Mouse (Mus musculus) ES-E14 (cell line): Measurements from ENCODE around the gene Ano6. TPM values are rescaled to one million over a fixed set of nuclear protein-coding genes. Genes with fewer than 3 reads are reported as not detected.

Experiments used
- DNase-seq: peaks from one replicate; pipeline ENCODE4 v3.0.0-alpha.2; 2013; ENCODE audit warnings: low read depth, low spot score
- H3K27ac ChIP-seq: 2 replicates; pipeline ENCODE4 v1.5.1; 2012; ENCODE audit warnings: low read depth, mild to moderate bottlenecking, low read length, moderate library complexity, mixed read lengths; ENCODE audit not compliant: poor library complexity, insufficient read depth, severe bottlenecking
- H3K36me3 ChIP-seq: 2 replicates; pipeline ENCODE4 v1.6.1; 2012; ENCODE audit warnings: mild to moderate bottlenecking, low read length, moderate library complexity, mixed read lengths; ENCODE audit not compliant: control insufficient read depth, poor library complexity, insufficient read depth, severe bottlenecking
- H3K4me1 ChIP-seq, 2 experiments: fragments of 150-350 bp in 1 of 2; sonication (generic) in 1 of 2; 2 replicates each; pipeline ENCODE4 v1.6.1; 2012; ENCODE audit warnings: low read length in 2 of 2, mild to moderate bottlenecking in 1 of 2, mixed read lengths in 1 of 2; ENCODE audit not compliant: control insufficient read depth in 2 of 2, insufficient read depth in 2 of 2, poor library complexity in 1 of 2
- H3K4me3 ChIP-seq, 2 experiments: fragments of 150-350 bp in 1 of 2; sonication (generic) in 1 of 2; 2 replicates each; pipeline ENCODE4 v1.5.1; 2012; ENCODE audit warnings: low read length in 2 of 2, low read depth in 1 of 2, mild to moderate bottlenecking in 1 of 2, mixed read lengths in 1 of 2; ENCODE audit not compliant: insufficient read depth in 1 of 2, poor library complexity in 1 of 2, severe bottlenecking in 1 of 2
- H3K9ac ChIP-seq: 2 replicates; pipeline ENCODE4 v1.6.1; 2012; ENCODE audit warnings: low read depth, mild to moderate bottlenecking, low read length, mixed read lengths; ENCODE audit not compliant: poor library complexity, insufficient read depth, severe bottlenecking
- H3K9me3 ChIP-seq: fragments of 150-350 bp; sonication (generic); 2 replicates; pipeline ENCODE4 v1.6.1; 2012; ENCODE audit warnings: low read depth, mild to moderate bottlenecking, low read length; ENCODE audit not compliant: control insufficient read depth, insufficient read depth
- CHD2 ChIP-seq: IDR thresholded peaks from 2 replicates; pipeline ENCODE4 v1.6.1; 2014; ENCODE audit warnings: mild to moderate bottlenecking, low read depth, low read length, inconsistent platforms
- HCFC1 ChIP-seq: IDR thresholded peaks from 2 replicates; pipeline ENCODE4 v1.6.1; 2012; ENCODE audit warnings: low read length, inconsistent platforms, borderline replicate concordance; ENCODE audit not compliant: insufficient read depth
- MAFK ChIP-seq: IDR thresholded peaks from 2 replicates; pipeline ENCODE4 v1.6.1; 2014; ENCODE audit warnings: mild to moderate bottlenecking, low read depth, low read length, inconsistent platforms; ENCODE audit not compliant: insufficient read depth
- ZC3H11A ChIP-seq: IDR thresholded peaks from 2 replicates; pipeline ENCODE4 v1.6.1; 2012; ENCODE audit warnings: low read depth, mild to moderate bottlenecking, inconsistent platforms, low read length, borderline replicate concordance
- ZNF384 ChIP-seq: IDR thresholded peaks from 2 replicates; pipeline ENCODE4 v1.6.1; 2012; ENCODE audit warnings: low read depth, low read length, inconsistent platforms
- in situ Hi-C, 2 experiments: fragments of 600-800 bp; cut with MboI; formaldehyde crosslinking; loops; one replicate each; pipeline ENCODE4 v1.15.1; 2025; ENCODE audit warnings: low sequenced_read_pairs in 2 of 2, inconsistent platforms in 1 of 2; ENCODE audit not compliant: unreplicated experiment in 2 of 2
- total RNA-seq: library from RNA; depleted of rRNA; stranded (reverse); fragments of 300-350 nt; gene quantifications from 2 replicates; pipeline ENCODE4 v1.2.3, GENCODE M21; 2012

The Ano6 gene
- total RNA-seq, 1 experiment = 48.6 TPM

GRCm38 (mm10) chr15:95830206-95830560 is 39.5 kb downstream of the Ano6 start:
- TF ChIP-seq HCFC1 (no peak), CHD2 (0 out of 2 replicates have a peak, but pooled peaks have one; percentile 15)
- H3K9me3 ChIP-seq = no peaks in the 10 kb centered on the region
- in situ Hi-C loops = no loop called here
- peak overlapping the region; percentile 57 for H3K27ac ChIP-seq
- H3K4me3 ChIP-seq = peak overlapping the region; percentile 47 to 55
- H3K9ac ChIP-seq = peak overlapping the region; percentile 27; the same call in 1 of the 2 replicates
- no peak for DNase-seq
- H3K36me3 ChIP-seq = no peaks in the 10 kb centered on the region; the same call in 1 of the 2 replicates
- peaks cover 10 to 27% of the 10 kb centered on the region in 2 experiments for H3K4me1 ChIP-seq

- H3K4me3 ChIP-seq = no peak overlapping the region
- no peak for TF ChIP-seq MAFK
- H3K27ac ChIP-seq = no peak overlapping the region
- no peak overlapping the region for H3K9ac ChIP-seq
- H3K4me1 ChIP-seq = peaks cover 4 to 27% of the 10 kb centered on the region in 2 experiments
- H3K36me3 ChIP-seq = no peaks in the 10 kb centered on the region; the same call in 1 of the 2 replicates
- no peak for DNase-seq
- H3K9me3 ChIP-seq = no peaks in the 10 kb centered on the region
- in situ Hi-C loops = no loop called here
Measured at GRCm38 (mm10) chr15:95833292-95833691, 42.6 kb downstream of the Ano6 start.

GRCm38 (mm10) chr15:95836077-95836476 is 45.4 kb downstream of the Ano6 start:
- H3K9me3 ChIP-seq = no peaks in the 10 kb centered on the region
- DNase-seq = no peak
- TF ChIP-seq ZNF384 = no peak
- TF ChIP-seq ZC3H11A = no peak
- no peak for TF ChIP-seq CHD2
- TF ChIP-seq HCFC1 = no peak
- TF ChIP-seq MAFK = no peak

GRCm38 (mm10) chr15:95836646-95837434 is 46.2 kb downstream of the Ano6 start:
- Histone ChIP-seq H3K4me3 (no peak overlapping the region), H3K9me3 (no peaks in the 10 kb centered on the region), H3K36me3 (no peaks in the 10 kb centered on the region; the same call in 1 of the 2 replicates), H3K27ac (no peak overlapping the region), H3K4me1 (peaks cover 0 to 21% of the 10 kb centered on the region in 2 experiments; a peak in 1 of 4 replicates), H3K9ac (no peak overlapping the region)
- no peak for DNase-seq
- TF ChIP-seq ZNF384 = no peak
- TF ChIP-seq HCFC1 = no peak
- no peak for TF ChIP-seq CHD2
- no peak for TF ChIP-seq ZC3H11A
- no peak for TF ChIP-seq MAFK
- in situ Hi-C loops = no loop called here

More at GRCm38 (mm10) chr15:95836077-95836476, 45.4 kb downstream of the Ano6 start:
- Histone ChIP-seq H3K27ac (no peak overlapping the region), H3K4me3 (no peak overlapping the region), H3K36me3 (no peaks in the 10 kb centered on the region; the same call in 1 of the 2 replicates), H3K4me1 (peaks cover 0 to 24% of the 10 kb centered on the region in 2 experiments; a peak in 3 of 4 replicates), H3K9ac (no peak overlapping the region)
- in situ Hi-C loops = no loop called here

GRCm38 (mm10) chr15:95837570-95837969 is 46.9 kb downstream of the Ano6 start:
- no peak overlapping the region for H3K4me3 ChIP-seq
- DNase-seq = no peak
- no peak overlapping the region for H3K9ac ChIP-seq
- no peaks in the 10 kb centered on the region; the same call in 1 of the 2 replicates for H3K36me3 ChIP-seq
- H3K4me1 ChIP-seq = peaks cover 0 to 21% of the 10 kb centered on the region in 2 experiments; a peak in 1 of 4 replicates
- in situ Hi-C loops = no loop called here
- no peaks in the 10 kb centered on the region for H3K9me3 ChIP-seq
- TF ChIP-seq ZC3H11A (no peak), MAFK (no peak), HCFC1 (no peak), CHD2 (no peak), ZNF384 (no peak)
- no peak overlapping the region for H3K27ac ChIP-seq
